Mouse (Mus musculus): ENCODE measurements around the gene Miip. TPM values are rescaled to one million over a fixed set of nuclear protein-coding genes. Genes with fewer than 3 reads are reported as not detected.
"Not testable (repeated sequence)": the region's sequence is repeated elsewhere in the genome, so short reads cannot be mapped to it uniquely, and the experiment has no call there.

Gene Miip
- polyA plus RNA-seq, 1 experiment from 2014 or later: 44.9 TPM

DNA sequence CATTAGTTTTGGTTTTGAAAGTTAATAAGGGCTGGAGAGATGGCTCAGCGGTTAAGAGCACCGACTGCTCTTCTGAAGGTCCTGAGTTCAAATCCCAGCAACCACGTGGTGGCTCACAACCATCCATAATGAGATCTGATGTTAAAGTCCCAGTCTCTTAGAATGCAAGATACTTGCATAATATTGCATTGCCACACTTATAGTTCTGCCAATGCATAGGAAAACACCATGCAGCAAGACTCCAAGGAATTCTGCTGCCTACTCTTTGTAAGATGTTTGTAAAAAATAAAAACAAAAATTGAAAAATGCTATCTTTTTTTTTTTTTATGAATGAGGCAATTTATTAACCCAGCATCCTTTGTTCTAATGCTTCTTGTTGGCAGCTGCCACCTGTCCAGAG lies 47.2 kb downstream of the Miip start:
- WGBS: 87% methylated on average over 3 of the region's 3 CpGs
- H3K36me3 ChIP-seq: peaks cover 26% of the 10 kb centered on the region
- H3K9me3 ChIP-seq: peaks cover 27% of the 10 kb centered on the region; the same call in 1 of the 2 replicates
- H3K9ac ChIP-seq; H3K27me3 ChIP-seq; H3K4me2 ChIP-seq; ATAC-seq (ENCODE audit: borderline replicate concordance, extremely low read depth, low FRiP score, low TSS enrichment); H3K27ac ChIP-seq; H3K4me3 ChIP-seq; H3K4me1 ChIP-seq: not testable (repeated sequence)

DNA sequence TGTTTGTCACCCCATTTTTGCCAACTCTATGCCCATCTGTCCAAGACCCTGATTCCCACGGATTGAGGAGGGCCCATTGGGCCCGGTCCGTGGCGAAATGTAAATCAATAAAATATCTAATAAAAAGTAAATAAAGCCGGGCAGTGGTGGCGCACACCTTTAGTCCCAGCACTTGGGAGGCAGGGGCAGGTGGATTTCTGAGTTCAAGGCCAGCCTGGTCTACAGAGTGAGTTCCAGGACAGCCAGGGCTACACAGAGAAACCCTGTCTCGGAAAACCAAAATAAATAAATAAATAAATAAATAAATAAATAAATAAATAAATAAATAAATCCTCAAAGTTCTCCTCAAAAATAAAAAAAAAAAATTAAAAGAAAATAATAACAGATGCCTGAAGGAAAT lies 49.0 kb downstream of the Miip start:
- H3K27me3 ChIP-seq; H3K36me3 ChIP-seq; H3K27ac ChIP-seq; H3K9ac ChIP-seq; H3K4me3 ChIP-seq; H3K4me1 ChIP-seq; ATAC-seq (ENCODE audit: borderline replicate concordance, extremely low read depth, low FRiP score, low TSS enrichment); H3K4me2 ChIP-seq: not testable (repeated sequence)
- H3K9me3 ChIP-seq: peaks cover 12% of the 10 kb centered on the region; the same call in 1 of the 2 replicates
- WGBS: 79% methylated on average over 7 of the region's 7 CpGs

DNA sequence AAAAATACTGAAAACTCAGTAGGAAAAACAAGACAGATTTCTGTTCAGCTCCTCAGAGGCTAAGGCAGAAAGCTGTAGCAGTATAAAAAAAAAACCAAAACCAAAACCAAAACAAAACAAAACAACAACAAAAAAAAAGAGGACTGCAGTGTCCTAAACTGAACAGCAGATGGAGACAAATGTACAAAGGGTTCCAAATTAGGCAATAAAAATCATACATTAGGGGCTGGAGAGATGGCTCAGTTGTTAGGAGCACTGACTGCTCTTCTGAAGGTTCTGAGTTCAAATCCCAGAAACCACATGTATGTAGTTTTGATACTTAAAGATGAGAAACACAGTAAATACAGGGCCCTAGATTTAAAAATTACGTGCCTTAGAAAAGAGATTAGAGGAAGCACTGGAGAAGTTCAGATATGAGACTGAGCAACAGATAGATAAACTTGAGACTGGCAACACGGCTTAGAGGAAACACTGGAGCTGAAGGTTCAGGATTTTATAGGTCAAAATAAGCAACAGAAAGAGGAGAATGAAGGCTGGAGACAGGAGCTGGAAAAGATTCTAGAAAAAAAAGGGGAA lies 53.9 kb downstream of the Miip start:
- 74% methylated on average over 2 of the region's 2 CpGs for WGBS
- no peak for ATAC-seq (ENCODE audit: borderline replicate concordance, extremely low read depth, low FRiP score, low TSS enrichment)
- Histone ChIP-seq H3K4me3 (no peak overlapping the region), H3K4me1 (no peaks in the 10 kb centered on the region), H3K4me2 (no peak overlapping the region), H3K9ac (no peak overlapping the region), H3K36me3 (no peaks in the 10 kb centered on the region), H3K9me3 (0 out of 2 replicates have a peak, but pooled peaks cover 3% of the 10 kb centered on the region), H3K27me3 (no peaks in the 10 kb centered on the region), H3K27ac (no peak overlapping the region)

DNA sequence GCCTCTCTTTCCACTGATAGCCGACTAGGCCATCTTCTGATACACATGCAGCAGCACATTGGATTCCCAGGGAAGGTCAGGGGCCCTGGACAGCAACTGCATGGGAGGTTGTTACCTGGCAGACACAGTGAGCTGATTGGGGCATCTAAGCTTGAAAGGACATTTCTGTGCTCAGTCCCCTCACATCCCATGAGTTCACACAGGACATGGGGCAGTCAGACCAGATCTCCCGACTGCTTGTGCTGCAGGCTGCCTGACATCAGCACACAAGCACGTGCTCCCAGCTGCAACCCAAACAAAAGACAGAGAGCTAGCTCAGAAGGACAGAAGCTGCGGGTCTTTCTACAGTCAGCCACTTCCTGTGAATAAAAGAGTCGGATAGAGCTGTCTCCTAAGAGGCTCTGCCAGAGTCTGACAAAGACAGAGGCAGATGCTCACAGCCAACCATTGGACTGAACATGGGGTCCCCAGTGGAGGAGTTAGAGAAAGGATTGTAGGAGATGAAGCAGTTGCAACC lies 55.3 kb downstream of the Miip start:
- Histone ChIP-seq H3K4me3 (no peak overlapping the region), H3K4me2 (no peak overlapping the region), H3K9ac (no peak overlapping the region), H3K27ac (no peak overlapping the region), H3K27me3 (no peaks in the 10 kb centered on the region), H3K36me3 (no peaks in the 10 kb centered on the region), H3K9me3 (0 out of 2 replicates have a peak, but pooled peaks cover 3% of the 10 kb centered on the region), H3K4me1 (no peaks in the 10 kb centered on the region)
- no peak for ATAC-seq (ENCODE audit: borderline replicate concordance, extremely low read depth, low FRiP score, low TSS enrichment)
- WGBS: 42% methylated on average over 5 of the region's 5 CpGs

Other genes with a start within 250 kb of the Miip start
- gene Zfp979, start 226.3 kb downstream of the Miip start, polyA plus RNA-seq (2015; fragmentation: Nextera tagmentation; extraction: Ambion mirVana): 4.0 and 4.6 TPM in 2 replicates
- gene Zfp534, start 166.3 kb downstream of the Miip start, polyA plus RNA-seq (2015; fragmentation: Nextera tagmentation; extraction: Ambion mirVana): not detected in 2 replicates
- 5.9 and 6.3 TPM in 2 replicates for gene Zfp984, start 59.0 kb downstream of the Miip start, polyA plus RNA-seq (2015; fragmentation: Nextera tagmentation; extraction: Ambion mirVana)
- gene Zfp933, start 20.4 kb downstream of the Miip start, polyA plus RNA-seq (2015; fragmentation: Nextera tagmentation; extraction: Ambion mirVana): 4.6 and 5.0 TPM in 2 replicates
- gene Fv1, start 163 bp upstream of the Miip start, polyA plus RNA-seq (2015; fragmentation: Nextera tagmentation; extraction: Ambion mirVana): 8.4 and 10.7 TPM in 2 replicates
- gene Mfn2, start 35.9 kb upstream of the Miip start, polyA plus RNA-seq (2015; fragmentation: Nextera tagmentation; extraction: Ambion mirVana): 34.0 and 36.2 TPM in 2 replicates
- gene Plod1, start 68.0 kb upstream of the Miip start, polyA plus RNA-seq (2015; fragmentation: Nextera tagmentation; extraction: Ambion mirVana): 46.3 and 48.4 TPM in 2 replicates
- 15.4 and 17.0 TPM in 2 replicates for gene 2510039O18Rik, start 72.1 kb upstream of the Miip start, polyA plus RNA-seq (2015; fragmentation: Nextera tagmentation; extraction: Ambion mirVana)
- gene Nppb, start 117.0 kb upstream of the Miip start, polyA plus RNA-seq (2015; fragmentation: Nextera tagmentation; extraction: Ambion mirVana): 1.6 and 3.8 TPM in 2 replicates
- gene Nppa, start 131.9 kb upstream of the Miip start, polyA plus RNA-seq (2015; fragmentation: Nextera tagmentation; extraction: Ambion mirVana): 72.2 and 157 TPM in 2 replicates
- 4.5 and 5.0 TPM in 2 replicates for gene Clcn6, start 170.0 kb upstream of the Miip start, polyA plus RNA-seq (2015; fragmentation: Nextera tagmentation; extraction: Ambion mirVana)
- gene Mthfr, start 170.3 kb upstream of the Miip start, polyA plus RNA-seq (2015; fragmentation: Nextera tagmentation; extraction: Ambion mirVana): 18.9 and 21.1 TPM in 2 replicates
- 13.3 and 15.9 TPM in 2 replicates for gene Agtrap, start 219.2 kb upstream of the Miip start, polyA plus RNA-seq (2015; fragmentation: Nextera tagmentation; extraction: Ambion mirVana)

Measured in lung, embryonic 15.5 days (tissue).